Mouse (Mus musculus) brain, embryonic 14.5 days (tissue): ENCODE results near the gene Rxra.

Source experiments
- CTCF ChIP-seq: fragments of 200-500 bp; IDR thresholded peaks from 2 replicates; pipeline ENCODE4 v1.5.1; 2012; ENCODE audit warnings: inconsistent platforms, mild to moderate bottlenecking, moderate library complexity, borderline replicate concordance; ENCODE audit not compliant: insufficient read depth, insufficient read length; ENCODE audit errors: extremely low read depth
- POLR2A ChIP-seq: fragments of 200-500 bp; IDR thresholded peaks from 2 replicates; pipeline ENCODE4 v1.6.1; 2012; ENCODE audit warnings: mild to moderate bottlenecking, inconsistent platforms, borderline replicate concordance; ENCODE audit not compliant: poor library complexity, insufficient read depth, insufficient read length, severe bottlenecking; ENCODE audit errors: extremely low read depth

DNA sequence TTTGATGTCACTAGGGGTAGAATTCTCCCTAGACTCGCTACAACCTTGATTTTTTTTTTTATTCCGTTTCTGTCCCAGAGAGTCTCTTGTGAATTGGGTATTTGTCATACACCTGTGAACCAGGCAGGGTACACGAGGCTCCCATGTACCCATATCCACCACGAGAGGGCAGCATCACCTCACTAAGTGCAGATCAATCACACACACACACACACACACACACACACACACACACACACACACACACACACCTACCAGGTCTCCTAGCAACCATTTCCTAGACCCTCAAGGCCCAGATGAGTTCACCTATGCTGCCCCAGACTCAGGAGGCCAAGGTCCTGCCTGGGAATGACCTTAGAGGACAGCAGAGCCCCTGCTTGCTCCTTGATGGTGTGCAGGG is 94.0 kb downstream of the Rxra start:
- TF ChIP-seq CTCF, result peak; percentile 77
- no peak for TF ChIP-seq POLR2A
